Mouse (Mus musculus) hindbrain, postnatal 0 days (tissue): ENCODE measurements around the gene Il5. TPM values are rescaled to one million over a fixed set of nuclear protein-coding genes. Genes with fewer than 3 reads are reported as not detected.
A peak's percentile ranks its signal among the peaks of the same experiment; 100 is the strongest.
"Not testable (repeated sequence)": the region's sequence is repeated elsewhere in the genome, so short reads cannot be mapped to it uniquely, and the experiment has no call there.

Experiments
- ATAC-seq: fragments of 200-750 bp; cut with Nextera tagmentation; 2 replicates; pipeline ENCODE4 v1.8.0; 2017; ENCODE audit warnings: mild to moderate bottlenecking, moderate TSS enrichment, moderate library complexity
- DNase-seq: peaks from one replicate; pipeline ENCODE4 v3.0.0-alpha.2; 2015; ENCODE audit warnings: low spot score
- H3K27ac ChIP-seq: fragments of 300-500 bp; sonication (generic); 2 replicates; pipeline ENCODE4 v1.5.1; 2014; ENCODE audit warnings: mild to moderate bottlenecking
- H3K27me3 ChIP-seq: fragments of 300-500 bp; sonication (generic); 2 replicates; pipeline ENCODE4 v1.6.1; 2014; ENCODE audit warnings: low read length, mixed read lengths; ENCODE audit not compliant: insufficient read depth
- H3K36me3 ChIP-seq: fragments of 300-500 bp; sonication (generic); 2 replicates; pipeline ENCODE4 v1.6.1; 2014; ENCODE audit warnings: low read length, mixed read lengths; ENCODE audit not compliant: insufficient read depth
- H3K4me1 ChIP-seq: fragments of 300-500 bp; sonication (generic); 2 replicates; pipeline ENCODE4 v1.6.1; 2014; ENCODE audit warnings: antibody characterized with exemption, low read length, mixed read lengths; ENCODE audit not compliant: insufficient read depth
- H3K4me2 ChIP-seq: fragments of 300-500 bp; sonication (generic); 2 replicates; pipeline ENCODE4 v1.6.1; 2014; ENCODE audit warnings: low read depth, mild to moderate bottlenecking, low read length, moderate library complexity, mixed read lengths
- H3K4me3 ChIP-seq: fragments of 300-500 bp; sonication (generic); 2 replicates; pipeline ENCODE4 v1.5.1; 2014; ENCODE audit warnings: low read length
- H3K9ac ChIP-seq: fragments of 300-500 bp; sonication (generic); replicated peaks from 2 replicates; pipeline ENCODE4 v1.6.1; 2014; ENCODE audit warnings: mild to moderate bottlenecking, low read length, moderate library complexity, mixed read lengths
- H3K9me3 ChIP-seq: fragments of 300-500 bp; sonication (generic); 2 replicates; pipeline ENCODE4 v1.6.1; 2016; ENCODE audit warnings: low read length, mixed read lengths
- CTCF ChIP-seq: IDR thresholded peaks from 2 replicates; pipeline ENCODE4 v1.5.1; 2016; ENCODE audit warnings: antibody characterized with exemption, control low read depth, low read depth
- WGBS: fragments of 180-500 bp; shearing (Covaris S2); extraction: QIAGEN DNeasy Blood & Tissue Kit; methylation state at CpG from one replicate; pipeline ENCODE4 v1.1.7; 2014; 5-methylcytosine and 5-hydroxymethylcytosine counted together
- polyA plus RNA-seq: library from polyadenylated mRNA; unstranded; fragments of >200 nt; fragmentation: Nextera tagmentation; extraction: Ambion mirVana; gene quantifications from 2 replicates; pipeline ENCODE4 v1.2.1, GENCODE M21; 2015
- total RNA-seq: library from RNA; depleted of rRNA; stranded (reverse); fragments of >200 nt; gene quantifications from 2 replicates; pipeline ENCODE4 v1.2.3, GENCODE M21; 2014

The Il5 gene
- total and polyA plus RNA-seq, 2 experiments from 2014 or later, result not detected

DNA sequence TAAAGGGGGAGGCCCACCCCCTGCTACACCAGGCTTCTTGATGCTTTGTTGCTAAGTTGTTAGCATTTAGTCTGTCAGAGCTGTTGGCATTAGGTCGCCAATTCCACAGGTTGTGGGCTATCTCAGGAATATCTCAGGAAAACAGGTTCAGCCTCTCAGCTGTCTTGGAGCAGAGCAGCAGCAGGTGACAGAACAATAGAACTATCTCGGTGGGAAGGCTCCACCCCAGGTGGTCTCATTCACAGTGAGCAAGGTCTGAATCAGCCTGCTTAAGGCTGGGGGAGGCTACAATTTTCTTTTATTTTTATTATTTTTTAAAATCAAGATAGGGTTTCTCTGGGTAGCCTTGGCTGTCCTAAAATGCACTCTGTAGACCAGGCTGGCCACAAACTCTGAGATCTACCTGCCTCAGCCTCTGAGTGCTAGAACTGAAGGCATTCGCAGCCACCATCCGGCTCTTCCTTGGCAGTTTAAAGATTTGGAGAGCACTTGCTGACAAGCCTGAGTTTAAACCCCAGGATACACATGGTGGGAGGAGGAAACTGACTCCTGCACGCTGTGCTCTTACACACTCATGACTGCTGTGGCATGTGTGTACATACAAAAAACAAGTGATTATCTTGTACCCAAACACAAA lies 29.2 kb downstream of the Il5 start:
- Histone ChIP-seq H3K27me3 (no peaks in the 10 kb centered on the region), H3K4me1 (no peaks in the 10 kb centered on the region), H3K27ac (no peak overlapping the region), H3K9me3 (no peaks in the 10 kb centered on the region), H3K36me3 (no peaks in the 10 kb centered on the region), H3K4me3 (no peak overlapping the region), H3K4me2 (no peak overlapping the region), H3K9ac (no peak overlapping the region)
- DNase-seq (no peak), ATAC-seq (no peak)
- WGBS, result 44% methylated on average over 5 of the region's 5 CpGs
- TF ChIP-seq CTCF, result no peak

DNA sequence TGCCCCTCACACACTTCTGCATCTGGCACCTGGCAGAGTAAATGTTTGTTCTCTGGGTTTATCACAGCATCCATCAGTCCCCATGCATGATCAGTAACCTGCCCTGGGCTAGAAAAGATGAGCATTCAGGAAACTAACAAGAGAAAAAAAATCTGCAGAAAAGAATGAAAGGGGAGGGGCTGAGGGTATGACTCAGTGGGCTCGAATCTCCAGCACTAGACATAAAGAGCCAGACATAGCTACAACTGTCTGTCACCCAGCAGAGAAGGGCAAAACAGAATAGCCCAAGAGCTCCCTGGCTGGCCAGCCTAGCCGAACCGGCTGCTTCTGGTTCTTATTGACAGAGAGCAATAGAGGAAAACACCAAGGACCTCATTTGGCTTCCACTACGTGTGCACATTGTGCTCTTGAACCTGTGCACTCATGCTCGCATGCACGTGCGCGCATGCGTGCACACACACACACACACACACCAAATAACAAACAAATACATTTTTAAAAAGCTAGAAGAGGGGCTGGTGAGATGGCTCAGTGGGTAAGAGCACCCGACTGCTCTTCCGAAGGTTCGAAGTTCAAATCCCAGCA lies 34.5 kb downstream of the Il5 start:
- ATAC-seq, result no peak
- no peaks in the 10 kb centered on the region for H3K9me3 ChIP-seq
- H3K4me2 ChIP-seq, result no peak overlapping the region
- no peak for DNase-seq
- no peak overlapping the region for H3K4me3 ChIP-seq
- peaks cover 13% of the 10 kb centered on the region for H3K4me1 ChIP-seq
- no peak for TF ChIP-seq CTCF
- H3K27ac ChIP-seq, result no peak overlapping the region
- WGBS, result 76% methylated on average over 12 of the region's 12 CpGs
- no peaks in the 10 kb centered on the region for H3K36me3 ChIP-seq
- no peak overlapping the region for H3K9ac ChIP-seq
- H3K27me3 ChIP-seq, result no peaks in the 10 kb centered on the region

DNA sequence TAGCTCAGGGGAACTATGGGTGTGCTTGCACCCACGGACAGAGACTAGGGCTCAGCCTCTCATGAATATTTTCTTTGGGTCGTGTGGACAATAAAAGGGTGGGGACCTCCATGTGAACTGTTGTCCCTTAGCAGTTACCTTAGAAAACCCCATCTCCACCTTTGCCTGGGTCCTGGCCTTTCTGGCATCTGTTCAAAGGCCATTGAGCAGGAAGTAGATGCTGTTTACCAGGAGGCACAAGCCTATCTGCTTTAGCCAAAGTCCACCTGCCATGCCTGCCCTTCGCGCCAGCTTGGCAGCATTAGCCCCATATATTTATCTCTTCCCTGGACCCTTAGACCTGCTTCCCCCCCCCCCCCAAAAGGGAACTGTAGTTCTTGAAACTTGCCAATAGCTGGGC lies 37.0 kb downstream of the Il5 start:
- Histone ChIP-seq H3K9ac (no peak overlapping the region), H3K36me3 (no peaks in the 10 kb centered on the region), H3K4me2 (no peak overlapping the region), H3K27me3 (0 out of 2 replicates have a peak, but pooled peaks cover 1% of the 10 kb centered on the region), H3K9me3 (no peaks in the 10 kb centered on the region), H3K27ac (no peak overlapping the region), H3K4me1 (peaks cover 16% of the 10 kb centered on the region), H3K4me3 (no peak overlapping the region)
- WGBS, result 95% methylated on average over 4 of the region's 4 CpGs
- DNase-seq (no peak), ATAC-seq (no peak)
- TF ChIP-seq CTCF, result no peak

DNA sequence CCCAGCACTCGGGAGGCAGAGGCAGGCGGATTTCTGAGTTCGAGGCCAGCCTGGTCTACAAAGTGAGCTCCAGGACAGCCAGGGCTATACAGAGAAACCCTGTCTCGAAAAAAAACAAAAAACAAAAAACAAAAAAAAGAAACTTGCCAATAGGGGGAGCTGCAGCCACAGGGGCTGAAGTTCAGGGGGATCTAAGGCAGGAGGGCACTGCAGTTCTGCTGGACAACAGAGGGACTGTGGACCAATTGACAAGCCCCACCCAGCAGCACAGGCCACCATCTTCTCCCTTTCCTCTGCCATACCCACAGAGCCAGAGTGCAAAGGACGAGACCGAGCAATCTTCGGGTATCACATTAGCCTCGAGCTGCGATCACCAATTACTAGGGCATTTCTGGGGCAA lies 37.4 kb downstream of the Il5 start:
- WGBS, result 88% methylated on average over 9 of the region's 9 CpGs
- not testable (repeated sequence) for H3K4me2 ChIP-seq, ATAC-seq, H3K9me3 ChIP-seq, DNase-seq, H3K4me3 ChIP-seq, H3K36me3 ChIP-seq, H3K27ac ChIP-seq, H3K27me3 ChIP-seq, H3K9ac ChIP-seq
- peak; percentile 42 for TF ChIP-seq CTCF
- H3K4me1 ChIP-seq, result peaks cover 20% of the 10 kb centered on the region

DNA sequence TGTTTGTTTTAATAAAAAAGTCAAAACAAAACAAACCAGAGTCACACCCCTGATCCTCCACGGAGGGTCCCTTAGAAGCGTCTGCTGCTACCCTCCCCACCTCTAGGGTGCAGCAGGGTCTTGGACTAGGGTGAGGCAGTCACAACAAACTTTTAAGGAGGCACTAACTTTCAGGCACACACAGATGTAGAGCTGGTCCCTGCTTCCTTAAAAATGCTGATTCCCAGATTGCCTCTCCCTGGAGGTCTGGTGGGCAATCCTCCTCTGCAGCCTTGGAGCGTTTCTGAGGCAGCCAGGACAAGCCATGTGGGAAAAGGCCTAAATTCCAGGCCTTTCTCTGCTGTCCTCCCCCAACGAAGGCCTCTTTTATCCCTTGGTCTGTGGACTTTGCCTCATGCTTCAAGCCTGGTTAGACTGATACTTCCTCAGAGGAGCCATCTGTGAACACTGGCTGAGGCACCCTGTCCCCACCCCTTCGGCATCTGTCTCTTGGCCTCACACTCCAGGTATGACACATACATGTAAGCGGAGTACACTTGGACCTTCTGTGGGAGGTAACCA lies 38.3 kb downstream of the Il5 start:
- no peak overlapping the region for H3K27ac ChIP-seq
- peaks cover 27% of the 10 kb centered on the region for H3K4me1 ChIP-seq
- peak; percentile 46; the same call in 1 of the 2 replicates for TF ChIP-seq CTCF
- no peak for DNase-seq
- ATAC-seq, result no peak
- H3K9ac ChIP-seq, result no peak overlapping the region
- 31% methylated on average over 6 of the region's 6 CpGs for WGBS
- H3K4me3 ChIP-seq, result no peak overlapping the region
- no peak overlapping the region for H3K4me2 ChIP-seq
- H3K9me3 ChIP-seq, result no peaks in the 10 kb centered on the region
- 0 out of 2 replicates have a peak, but pooled peaks cover 5% of the 10 kb centered on the region for H3K27me3 ChIP-seq
- H3K36me3 ChIP-seq, result no peaks in the 10 kb centered on the region

DNA sequence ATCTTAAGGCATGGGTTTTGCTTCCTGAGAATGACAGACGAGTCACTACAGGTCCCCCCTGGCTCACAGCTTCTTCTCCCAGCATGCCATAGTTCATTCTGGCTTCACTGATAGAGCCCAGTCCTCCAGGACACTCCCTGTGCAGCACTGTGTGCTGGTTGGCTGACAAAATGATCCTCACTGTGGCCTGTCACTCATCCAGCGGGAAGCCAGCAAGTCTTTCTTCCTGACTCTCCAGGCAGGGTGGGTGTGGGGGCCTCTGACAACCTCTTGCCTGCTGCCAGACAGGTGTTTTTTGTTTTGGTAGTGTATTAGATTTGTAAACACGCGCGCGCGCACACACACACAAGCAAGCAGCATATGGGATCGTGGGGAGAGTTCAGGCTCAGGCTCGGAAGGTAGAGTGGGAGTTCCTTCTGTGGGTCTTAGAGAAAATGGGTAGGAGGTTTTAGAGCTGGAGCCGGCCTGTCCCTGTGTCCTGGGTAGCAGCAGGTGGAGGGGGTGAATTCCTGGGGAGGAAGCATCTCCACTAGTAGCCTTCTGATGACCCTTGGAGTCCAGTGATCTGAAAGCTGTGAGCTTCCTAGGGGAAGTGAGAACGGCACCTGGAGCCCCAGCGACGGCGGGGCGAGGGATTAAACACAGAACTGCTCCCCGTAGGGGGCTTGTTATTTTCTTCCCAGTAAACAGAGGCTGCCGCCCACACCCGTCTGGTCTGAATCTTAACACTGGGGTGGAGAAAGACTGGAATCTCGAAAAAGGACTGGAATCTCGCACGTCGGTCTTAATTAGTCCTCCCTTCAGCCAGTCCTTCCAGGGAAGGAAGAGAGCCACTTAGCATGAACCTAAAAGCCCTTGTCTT lies 39.2 kb downstream of the Il5 start:
- Histone ChIP-seq H3K27me3 (0 out of 2 replicates have a peak, but pooled peaks cover 5% of the 10 kb centered on the region), H3K27ac (no peak overlapping the region), H3K9me3 (no peaks in the 10 kb centered on the region), H3K4me3 (no peak overlapping the region), H3K4me2 (peak overlapping the region; percentile 16; the same call in 1 of the 2 replicates), H3K4me1 (peaks cover 27% of the 10 kb centered on the region), H3K36me3 (no peaks in the 10 kb centered on the region), H3K9ac (no peak overlapping the region)
- no peak for ATAC-seq
- DNase-seq, result peak; percentile 24
- no peak for TF ChIP-seq CTCF
- 12% methylated on average over 22 of the region's 22 CpGs for WGBS
